Mouse (Mus musculus): Measurements from ENCODE around the gene Rhag. TPM values are rescaled to one million over a fixed set of nuclear protein-coding genes. Genes with fewer than 3 reads are reported as not detected.

Rhag gene
- total and polyA plus RNA-seq, 3 experiments, result 17.8 to 91.3 TPM; not detected in 1

- peaks cover 7 to 15% of the 10 kb centered on the region in 2 experiments for H3K4me1 ChIP-seq (ENCODE audit: control insufficient read depth in 1 of 2, insufficient read depth in 2 of 2, low read length in 2 of 2)
- peaks cover 0 to 24% of the 10 kb centered on the region in 2 experiments; a peak in 2 of 4 replicates for H3K36me3 ChIP-seq (ENCODE audit: control insufficient read depth in 1 of 2, insufficient read depth in 2 of 2, low read length in 2 of 2)
- H3K27me3 ChIP-seq (ENCODE audit: control insufficient read depth in 1 of 2, insufficient read depth in 2 of 2, low read length in 2 of 2), result no peaks in the 10 kb centered on the region
- DNase-seq (ENCODE audit: low read depth, low spot score), result no peak
- H3K9ac ChIP-seq (ENCODE audit: control insufficient read depth, low read depth, low read length, poor library complexity, severe bottlenecking), result no peak overlapping the region
- peaks cover 21% of the 10 kb centered on the region; the same call in 1 of the 2 replicates for H3K79me2 ChIP-seq (ENCODE audit: control insufficient read depth, insufficient read depth, low read length, poor library complexity)
- H3K27ac ChIP-seq (ENCODE audit: control insufficient read depth, low read depth, low read length), result no peak overlapping the region
- no peaks in the 10 kb centered on the region for H3K9me3 ChIP-seq (replicated peaks; ENCODE audit: insufficient read depth, low read length)
- no peak for TF ChIP-seq ZKSCAN1 (IDR thresholded peaks at IDR 0.05; ENCODE audit: low read depth, low read length)
- TF ChIP-seq MAX (IDR thresholded peaks at IDR 0.05; ENCODE audit: low read length), result no peak
- no peak for TF ChIP-seq TCF12 (IDR thresholded peaks at IDR 0.05; ENCODE audit: low read depth, low read length)
- no peak for TF ChIP-seq JUND (IDR thresholded peaks at IDR 0.05; ENCODE audit: low read depth, low read length)
- no peak for TF ChIP-seq USF2 (IDR thresholded peaks at IDR 0.05; ENCODE audit: borderline replicate concordance in 1 of 2, insufficient read depth in 1 of 2, low read depth in 1 of 2, low read length in 2 of 2)
- TF ChIP-seq EP300 (IDR thresholded peaks at IDR 0.05; ENCODE audit: low read depth in 1 of 2, low read length in 2 of 2), result no peak
- no peak for TF ChIP-seq POLR2AphosphoS5 (IDR thresholded peaks at IDR 0.05; ENCODE audit: borderline replicate concordance, low read depth, low read length)
- no peak for TF ChIP-seq RCOR1 (IDR thresholded peaks at IDR 0.05; ENCODE audit: low read depth, low read length)
- no peak for TF ChIP-seq GABPA (IDR thresholded peaks at IDR 0.05; ENCODE audit: low read depth, low read length)
- no peak for TF ChIP-seq RAD21 (IDR thresholded peaks at IDR 0.05; ENCODE audit: low read depth, low read length)
- TF ChIP-seq MYB (IDR thresholded peaks at IDR 0.05; ENCODE audit: low read depth, low read length), result no peak
- TF ChIP-seq MAZ (IDR thresholded peaks at IDR 0.05; ENCODE audit: low read depth, low read length), result no peak
- no peak for TF ChIP-seq CHD1 (IDR thresholded peaks at IDR 0.05; ENCODE audit: low read depth, low read length)
- no peak for TF ChIP-seq MAFK (IDR thresholded peaks at IDR 0.05; ENCODE audit: borderline replicate concordance, low read depth, low read length)
- TF ChIP-seq MYC (IDR thresholded peaks at IDR 0.05; ENCODE audit: low read depth, low read length), result no peak
- no peak for TF ChIP-seq SMC3 (IDR thresholded peaks at IDR 0.05; ENCODE audit: low read depth, low read length)
- no peak for TF ChIP-seq SIN3A (IDR thresholded peaks at IDR 0.05; ENCODE audit: low read length)
- no peak for TF ChIP-seq MEF2A (IDR thresholded peaks at IDR 0.05; ENCODE audit: extremely low read depth, insufficient replicate concordance, low read depth, low read length, poor library complexity, severe bottlenecking)
- no peak for TF ChIP-seq ETS1 (IDR thresholded peaks at IDR 0.05; ENCODE audit: low read depth, low read length)
- no peak for TF ChIP-seq ZNF384 (IDR thresholded peaks at IDR 0.05; ENCODE audit: low read depth, low read length)
- no peak overlapping the region for H3K4me3 ChIP-seq (ENCODE audit: control insufficient read depth in 1 of 2, insufficient read depth in 1 of 2, low read depth in 2 of 2, low read length in 2 of 2)
These were observed 10.6 kb downstream of the Rhag start for GRCm38 (mm10) chr17:40821477-40821876.

GRCm38 (mm10) chr17:40823817-40824216, 12.9 kb downstream of the Rhag start:
- Histone ChIP-seq H3K9ac (ENCODE audit: control insufficient read depth, low read depth, low read length, poor library complexity, severe bottlenecking) (no peak overlapping the region), H3K4me3 (ENCODE audit: control insufficient read depth in 1 of 2, insufficient read depth in 1 of 2, low read depth in 2 of 2, low read length in 2 of 2) (no peak overlapping the region), H3K4me1 (ENCODE audit: control insufficient read depth in 1 of 2, insufficient read depth in 2 of 2, low read length in 2 of 2) (peaks cover 0 to 5% of the 10 kb centered on the region in 2 experiments; a peak in 2 of 4 replicates), H3K79me2 (ENCODE audit: control insufficient read depth, insufficient read depth, low read length, poor library complexity) (peaks cover 12% of the 10 kb centered on the region; the same call in 1 of the 2 replicates), H3K9me3 (replicated peaks; ENCODE audit: insufficient read depth, low read length) (no peaks in the 10 kb centered on the region), H3K36me3 (ENCODE audit: control insufficient read depth in 1 of 2, insufficient read depth in 2 of 2, low read length in 2 of 2) (peaks cover 0 to 17% of the 10 kb centered on the region in 2 experiments; a peak in 2 of 4 replicates), H3K27ac (ENCODE audit: control insufficient read depth, low read depth, low read length) (no peak overlapping the region), H3K27me3 (ENCODE audit: control insufficient read depth in 1 of 2, insufficient read depth in 2 of 2, low read length in 2 of 2) (no peaks in the 10 kb centered on the region)
- TF ChIP-seq USF1 (IDR thresholded peaks at IDR 0.05; ENCODE audit: low read depth, low read length) (no peak), RCOR1 (IDR thresholded peaks at IDR 0.05; ENCODE audit: low read depth, low read length) (no peak), RAD21 (IDR thresholded peaks at IDR 0.05; ENCODE audit: low read depth, low read length) (peak; percentile 95), SIN3A (IDR thresholded peaks at IDR 0.05; ENCODE audit: low read length) (peak; percentile 44; the same call in 1 of the 2 replicates), ZNF384 (IDR thresholded peaks at IDR 0.05; ENCODE audit: low read depth, low read length) (peak; percentile 73), CTCF (IDR thresholded peaks at IDR 0.05 in 2 of 3, conservative IDR thresholded peaks at IDR 0.05 in 1 of 3; ENCODE audit: control insufficient read depth in 1 of 3, insufficient read depth in 1 of 3, low read depth in 2 of 3, low read length in 3 of 3, poor library complexity in 1 of 3, severe bottlenecking in 1 of 3) (peak; percentile 39 to 85 (median 45); a peak in 5 of 6 replicates), HCFC1 (IDR thresholded peaks at IDR 0.05; ENCODE audit: low read depth, low read length) (no peak), SMC3 (IDR thresholded peaks at IDR 0.05; ENCODE audit: low read depth, low read length) (peak; percentile 94), ETS1 (IDR thresholded peaks at IDR 0.05; ENCODE audit: low read depth, low read length) (no peak), ZC3H11A (IDR thresholded peaks at IDR 0.05; ENCODE audit: low read depth, low read length) (peak; percentile 93), POLR2AphosphoS5 (IDR thresholded peaks at IDR 0.05; ENCODE audit: borderline replicate concordance, low read depth, low read length) (no peak), MXI1 (IDR thresholded peaks at IDR 0.05; ENCODE audit: low read depth, low read length) (no peak)
- DNase-seq (ENCODE audit: low read depth, low spot score), result peak; percentile 73

All from MEL (cell line).